ENCODE assay signal across 25 mouse cellular contexts in genomic region chr12:73350466-73350865, GRCm38 (mm10).
DNase-seq lines count a peak whose midpoint lies in the region; ATAC-seq lines count a peak whose summit lies in the region.
"Had no signal": no experiment of that assay in that cellular context is flagged by ENCODE, and none has a peak within 500 bp of the region (broad histone marks: within the 10 kb centered on the region; RNA-seq: fewer than 3 reads in every experiment).

No protein-coding gene starts in this region.

- H3K36me3 ChIP-seq in heart, embryonic 12.5 days = no peaks in the 10 kb centered on the region
- H3K36me3 ChIP-seq in kidney, embryonic 16.5 days (ENCODE audit: insufficient read depth, low read length) = no peaks in the 10 kb centered on the region
- no peaks in the 10 kb centered on the region for H3K36me3 ChIP-seq in embryonic facial prominence, embryonic 12.5 days
- H3K36me3 ChIP-seq in limb, embryonic 13.5 days = no peaks in the 10 kb centered on the region
- H3K36me3 ChIP-seq: forebrain, embryonic 15.5 days; hindbrain, embryonic 15.5 days; lung, embryonic 15.5 days had no signal

- H3K27me3 ChIP-seq in heart, embryonic 12.5 days (replicated peaks) = no peaks in the 10 kb centered on the region
- no peaks in the 10 kb centered on the region for H3K27me3 ChIP-seq in kidney, embryonic 16.5 days (ENCODE audit: insufficient read depth, low read length)
- H3K27me3 ChIP-seq in embryonic facial prominence, embryonic 12.5 days = no peaks in the 10 kb centered on the region
- H3K27me3 ChIP-seq in limb, embryonic 13.5 days = peaks cover 22% of the 10 kb centered on the region
- H3K27me3 ChIP-seq: CH12.LX; forebrain, embryonic 15.5 days; hindbrain, embryonic 15.5 days; lung, embryonic 15.5 days had no signal

- no peak overlapping the region for H3K4me3 ChIP-seq in heart, embryonic 12.5 days
- no peak overlapping the region for H3K4me3 ChIP-seq in kidney, embryonic 16.5 days (ENCODE audit: low read length)
- no peak overlapping the region for H3K4me3 ChIP-seq in embryonic facial prominence, embryonic 12.5 days
- no peak overlapping the region for H3K4me3 ChIP-seq in limb, embryonic 13.5 days
- H3K4me3 ChIP-seq: erythroblast, embryonic 14.5 days; forebrain, embryonic 15.5 days; hindbrain, embryonic 15.5 days; lung, embryonic 15.5 days had no signal

- 67% methylated on average over 7 of the region's 7 CpGs for WGBS in heart, embryonic 12.5 days
- 65% methylated on average over 7 of the region's 7 CpGs for WGBS in kidney, embryonic 16.5 days
- 21% methylated on average over 7 of the region's 7 CpGs for WGBS in embryonic facial prominence, embryonic 12.5 days
- 31% methylated on average over 7 of the region's 7 CpGs for WGBS in limb, embryonic 13.5 days

- H3K4me2 ChIP-seq in heart, embryonic 12.5 days = no peak overlapping the region
- H3K4me2 ChIP-seq in kidney, embryonic 16.5 days (replicated peaks; ENCODE audit: low read depth, low read length) = no peak overlapping the region
- H3K4me2 ChIP-seq in embryonic facial prominence, embryonic 12.5 days (replicated peaks) = 0 out of 2 replicates have a peak overlapping the region, but pooled peaks have one; percentile 12
- peak overlapping the region; percentile 41; the same call in 1 of the 2 replicates for H3K4me2 ChIP-seq in limb, embryonic 13.5 days (replicated peaks)
- H3K4me2 ChIP-seq: forebrain, embryonic 15.5 days; hindbrain, embryonic 15.5 days; lung, embryonic 15.5 days had no signal

- H3K9ac ChIP-seq in heart, embryonic 12.5 days = no peak overlapping the region
- H3K9ac ChIP-seq in kidney, embryonic 16.5 days (replicated peaks; ENCODE audit: low read length) = no peak overlapping the region
- H3K9ac ChIP-seq in embryonic facial prominence, embryonic 12.5 days = no peak overlapping the region
- no peak overlapping the region for H3K9ac ChIP-seq in limb, embryonic 13.5 days
- H3K9ac ChIP-seq: forebrain, embryonic 15.5 days; hindbrain, embryonic 15.5 days; liver, embryonic 14.5 days; lung, embryonic 15.5 days had no signal

- no peak for DNase-seq in heart, adult 9 months (ENCODE audit: low spot score in 2 of 2)
- DNase-seq in kidney, postnatal 36 days = no peak
- DNase-seq in cerebellum, adult 18-20 months = no peak
- no peak for DNase-seq in c-Kit-positive CD71-positive TER-119-positive erythroid progenitor cells, embryonic 14.5 days (ENCODE audit: low spot score)
- DNase-seq: adrenal gland, postnatal 36 days; cerebellum, adult 2 months; cerebellum, postnatal 36 days; heart, postnatal 36 days; kidney, postnatal 25 days; lung, postnatal 4 days; retina, postnatal 1 day; right cerebral cortex, postnatal 4 days; thymus, postnatal 14 days had no signal

- ATAC-seq in heart, embryonic 12.5 days (ENCODE audit: insufficient number of reproducible peaks, low FRiP score) = no peak
- no peak for ATAC-seq in kidney, embryonic 16.5 days (ENCODE audit: low FRiP score, low TSS enrichment)
- ATAC-seq in embryonic facial prominence, embryonic 12.5 days (ENCODE audit: insufficient number of reproducible peaks, insufficient read depth, low FRiP score, low TSS enrichment) = no peak
- no peak for ATAC-seq in limb, embryonic 13.5 days (ENCODE audit: low FRiP score, low read depth)
- ATAC-seq: forebrain, embryonic 15.5 days; intestine, postnatal 0 days had no signal

- no peaks in the 10 kb centered on the region for H3K9me3 ChIP-seq in heart, embryonic 12.5 days (replicated peaks)
- H3K9me3 ChIP-seq in kidney, embryonic 16.5 days (ENCODE audit: low read length) = no peaks in the 10 kb centered on the region
- H3K9me3 ChIP-seq in embryonic facial prominence, embryonic 12.5 days = no peaks in the 10 kb centered on the region
- no peaks in the 10 kb centered on the region for H3K9me3 ChIP-seq in limb, embryonic 13.5 days
- H3K9me3 ChIP-seq: forebrain, embryonic 15.5 days; hindbrain, embryonic 15.5 days; lung, embryonic 15.5 days had no signal

- peak overlapping the region; percentile 55; the same call in 1 of the 2 replicates for H3K27ac ChIP-seq in heart, embryonic 12.5 days (ENCODE audit: poor library complexity, severe bottlenecking)
- peak overlapping the region; percentile 85 for H3K27ac ChIP-seq in kidney, embryonic 16.5 days (ENCODE audit: low read length)
- peak overlapping the region; percentile 71 for H3K27ac ChIP-seq in embryonic facial prominence, embryonic 12.5 days
- H3K27ac ChIP-seq in limb, embryonic 13.5 days = no peak overlapping the region; the same call in 1 of the 2 replicates
- H3K27ac ChIP-seq: forebrain, embryonic 15.5 days; hindbrain, embryonic 15.5 days; liver, embryonic 14.5 days; lung, embryonic 15.5 days; stomach, postnatal 0 days had no signal

- H3K4me1 ChIP-seq in heart, embryonic 12.5 days (replicated peaks) = peaks cover 30% of the 10 kb centered on the region
- H3K4me1 ChIP-seq in kidney, embryonic 16.5 days (ENCODE audit: insufficient read depth, low read length) = peaks cover 16% of the 10 kb centered on the region
- peaks cover 35% of the 10 kb centered on the region for H3K4me1 ChIP-seq in embryonic facial prominence, embryonic 12.5 days
- H3K4me1 ChIP-seq in limb, embryonic 13.5 days = peaks cover 45% of the 10 kb centered on the region
- H3K4me1 ChIP-seq: lung, embryonic 15.5 days had no signal

Comparison
In these comparisons a context has a peak if more than half of its experiments do, and no peak if none do; other contexts are left out.
1. H3K4me2 ChIP-seq: peak in embryonic facial prominence, embryonic 12.5 days (single experiment) and limb, embryonic 13.5 days (single experiment); none in heart, embryonic 12.5 days (single experiment) and kidney, embryonic 16.5 days (single experiment).